Mouse (Mus musculus) embryo, embryonic 11 days (tissue): ENCODE measurements around the gene Traf5.
A peak's percentile ranks its signal among the peaks of the same experiment; 100 is the strongest.

Experiments used
- DNase-seq: peaks from one replicate; pipeline ENCODE4 v3.0.0-alpha.2; 2015

Gene Traf5

GRCm38 (mm10) chr1:192061666-192062306 is 30.6 kb downstream of the Traf5 start:
- DNase-seq: peak; percentile 16

GRCm38 (mm10) chr1:192058911-192059310 is 33.4 kb downstream of the Traf5 start:
- no peak for DNase-seq

- no peak for DNase-seq
Observed at GRCm38 (mm10) chr1:192053726-192054125, 38.6 kb downstream of the Traf5 start.

GRCm38 (mm10) chr1:192052986-192053385 is 39.4 kb downstream of the Traf5 start:
- DNase-seq: no peak

GRCm38 (mm10) chr1:192052461-192052860 is 39.9 kb downstream of the Traf5 start:
- no peak for DNase-seq

- DNase-seq: no peak
Observed at GRCm38 (mm10) chr1:191999022-191999421, 93.3 kb downstream of the Traf5 start.

- DNase-seq: no peak
Observed at GRCm38 (mm10) chr1:191996621-191997185, 95.7 kb downstream of the Traf5 start.

- DNase-seq: no peak
Observed at GRCm38 (mm10) chr1:191995916-191996315, 96.4 kb downstream of the Traf5 start.

- DNase-seq: peak; percentile 43
Observed at GRCm38 (mm10) chr1:191995488-191995887, 96.9 kb downstream of the Traf5 start.

- no peak for DNase-seq
Observed at GRCm38 (mm10) chr1:191994476-191994875, 97.9 kb downstream of the Traf5 start.

- DNase-seq: no peak
Observed at GRCm38 (mm10) chr1:191992040-191992780, 100.1 kb downstream of the Traf5 start.

- DNase-seq: peak; percentile 99
Observed at GRCm38 (mm10) chr1:191989994-191990393, 102.4 kb downstream of the Traf5 start.

GRCm38 (mm10) chr1:191989060-191989459 is 103.3 kb downstream of the Traf5 start:
- no peak for DNase-seq

GRCm38 (mm10) chr1:191988646-191989045 is 103.7 kb downstream of the Traf5 start:
- DNase-seq: no peak

- no peak for DNase-seq
Observed at GRCm38 (mm10) chr1:191987481-191987769, 104.9 kb downstream of the Traf5 start.

- no peak for DNase-seq
Observed at GRCm38 (mm10) chr1:191986674-191987480, 105.5 kb downstream of the Traf5 start.

GRCm38 (mm10) chr1:191981426-191982102 is 110.8 kb downstream of the Traf5 start:
- DNase-seq: peak; percentile 53

- DNase-seq: peak; percentile 32
Observed at GRCm38 (mm10) chr1:191977187-191977586, 115.2 kb downstream of the Traf5 start, which contains the start of gene Rd3. Gene Rd3, plus strand, starts transcription at chr1:191977370.

GRCm38 (mm10) chr1:191974509-191975405 is 117.6 kb downstream of the Traf5 start:
- DNase-seq: no peak

- no peak for DNase-seq
Observed at GRCm38 (mm10) chr1:191969939-191970338, 122.4 kb downstream of the Traf5 start.

GRCm38 (mm10) chr1:191964773-191965481 is 127.4 kb downstream of the Traf5 start:
- peak; percentile 89 for DNase-seq
